In the genomic region with DNA sequence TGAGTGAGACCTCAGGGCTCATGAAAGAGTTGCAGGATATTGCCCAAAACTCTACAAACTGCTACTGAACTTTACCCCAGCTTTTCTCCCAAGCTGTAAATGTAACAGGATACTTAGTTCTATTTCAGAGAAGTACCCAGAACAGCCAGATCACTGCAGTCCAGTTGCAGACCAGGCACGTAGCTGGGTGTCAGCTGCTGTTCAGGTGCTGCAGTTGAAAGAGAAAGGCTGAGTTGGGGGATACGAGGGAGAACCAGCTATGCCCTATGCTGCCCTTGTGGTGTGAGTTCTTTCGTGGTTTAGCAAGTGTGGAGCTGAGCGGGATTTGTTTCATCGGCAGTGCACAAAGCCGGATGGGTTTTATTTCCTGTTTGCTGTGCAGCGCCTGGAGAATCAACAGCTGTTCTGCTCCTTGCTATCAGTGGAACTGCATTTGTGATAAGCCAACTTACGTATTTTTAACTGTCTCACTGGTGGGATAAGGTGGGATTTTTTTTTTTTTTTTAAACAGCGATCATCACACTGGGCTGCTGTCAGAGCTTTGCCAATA, we compare ENCODE assay signal across 9 mouse cellular contexts.
DNase-seq lines count a peak whose midpoint lies in the region; ATAC-seq lines count a peak whose summit lies in the region.
"Had no signal": no experiment of that assay in that cellular context is flagged by ENCODE, and none has a peak within 500 bp of the region (broad histone marks: within the 10 kb centered on the region; RNA-seq: fewer than 3 reads in every experiment).

No protein-coding gene starts in this region.

- no peak overlapping the region for H3K4me3 ChIP-seq in intestine, embryonic 14.5 days (ENCODE audit: low read depth, low read length)
- no peak overlapping the region for H3K4me3 ChIP-seq in midbrain, embryonic 13.5 days (replicated peaks)
- H3K4me3 ChIP-seq: hindbrain, embryonic 15.5 days had no signal

- peaks cover 41% of the 10 kb centered on the region for H3K4me1 ChIP-seq in intestine, embryonic 14.5 days (replicated peaks; ENCODE audit: control insufficient read depth, insufficient read depth, low read length)
- 0 out of 2 replicates have a peak, but pooled peaks cover 5% of the 10 kb centered on the region for H3K4me1 ChIP-seq in midbrain, embryonic 13.5 days (replicated peaks)

- DNase-seq in CD4-positive, CD25-positive, alpha-beta regulatory T cell, adult 2 months (ENCODE audit: low read depth, low spot score): peak; percentile 42
- DNase-seq in CD4-positive helper T cell, adult 2 months (ENCODE audit: low read depth, low spot score): peak; percentile 37
- DNase-seq in intestine, embryonic 14.5 days (ENCODE audit: low spot score): no peak
- DNase-seq in left cerebral cortex, adult 18-20 months (ENCODE audit: low spot score in 2 of 2): no peak
- no peak for DNase-seq in Muller cell, postnatal 12 days (ENCODE audit: inconsistent ontology term)

- H3K36me3 ChIP-seq in intestine, embryonic 14.5 days (ENCODE audit: control insufficient read depth, insufficient read depth, low read length): no peaks in the 10 kb centered on the region
- no peaks in the 10 kb centered on the region for H3K36me3 ChIP-seq in midbrain, embryonic 13.5 days
- H3K36me3 ChIP-seq: hindbrain, embryonic 15.5 days had no signal

- no peak overlapping the region for H3K9ac ChIP-seq in intestine, embryonic 14.5 days (ENCODE audit: low read length)
- no peak overlapping the region for H3K9ac ChIP-seq in midbrain, embryonic 13.5 days (replicated peaks)
- H3K9ac ChIP-seq: hindbrain, embryonic 15.5 days had no signal

- peak overlapping the region; percentile 62 for H3K27ac ChIP-seq in intestine, embryonic 14.5 days (ENCODE audit: low read depth)
- H3K27ac ChIP-seq in midbrain, embryonic 13.5 days: no peak overlapping the region
- H3K27ac ChIP-seq: hindbrain, embryonic 15.5 days had no signal

- H3K4me2 ChIP-seq in intestine, embryonic 14.5 days (ENCODE audit: low read length): peak overlapping the region; percentile 12; the same call in 1 of the 2 replicates
- H3K4me2 ChIP-seq in midbrain, embryonic 13.5 days (replicated peaks): no peak overlapping the region
- H3K4me2 ChIP-seq: hindbrain, embryonic 15.5 days had no signal

- H3K27me3 ChIP-seq in intestine, embryonic 14.5 days (replicated peaks; ENCODE audit: control insufficient read depth, insufficient read depth, low read length): no peaks in the 10 kb centered on the region
- H3K27me3 ChIP-seq in midbrain, embryonic 13.5 days: no peaks in the 10 kb centered on the region
- H3K27me3 ChIP-seq: hindbrain, embryonic 15.5 days had no signal

- ATAC-seq in CD4-positive, CD25-positive, alpha-beta regulatory T cell, adult 4 months: no peak
- ATAC-seq in intestine, embryonic 14.5 days (replicated peaks; ENCODE audit: low FRiP score, low TSS enrichment, low read depth): no peak
- peak; percentile 19; the same call in 1 of the 2 replicates for ATAC-seq in megakaryocyte, adult 5-6 weeks (ENCODE audit: poor library complexity, severe bottlenecking)
- no peak for ATAC-seq in midbrain, embryonic 13.5 days

- WGBS in intestine, embryonic 14.5 days: 25% methylated on average over 9 of the region's 9 CpGs
- WGBS in midbrain, embryonic 13.5 days: 79% methylated on average over 9 of the region's 9 CpGs

- no peaks in the 10 kb centered on the region for H3K9me3 ChIP-seq in intestine, embryonic 14.5 days (ENCODE audit: control insufficient read depth, low read length)
- H3K9me3 ChIP-seq in midbrain, embryonic 13.5 days: no peaks in the 10 kb centered on the region
- H3K9me3 ChIP-seq: hindbrain, embryonic 15.5 days had no signal

Comparison
In these comparisons a context has a peak if more than half of its experiments do, and no peak if none do; other contexts are left out.
1. DNase-seq: peak in CD4-positive, CD25-positive, alpha-beta regulatory T cell, adult 2 months (single experiment) and CD4-positive helper T cell, adult 2 months (single experiment); none in intestine, embryonic 14.5 days (single experiment), left cerebral cortex, adult 18-20 months (0 of 2) and Muller cell, postnatal 12 days (single experiment).